Mouse (Mus musculus) kidney, postnatal 25 days (tissue): ENCODE data around the gene Best2.
A peak's percentile ranks its signal among the peaks of the same experiment; 100 is the strongest.

ENCODE experiments used
- DNase-seq, 2 experiments: peaks; one replicate each; pipeline ENCODE4 v3.0.0; 2021; ENCODE audit warnings: mixed read lengths in 2 of 2

Best2 gene

DNA sequence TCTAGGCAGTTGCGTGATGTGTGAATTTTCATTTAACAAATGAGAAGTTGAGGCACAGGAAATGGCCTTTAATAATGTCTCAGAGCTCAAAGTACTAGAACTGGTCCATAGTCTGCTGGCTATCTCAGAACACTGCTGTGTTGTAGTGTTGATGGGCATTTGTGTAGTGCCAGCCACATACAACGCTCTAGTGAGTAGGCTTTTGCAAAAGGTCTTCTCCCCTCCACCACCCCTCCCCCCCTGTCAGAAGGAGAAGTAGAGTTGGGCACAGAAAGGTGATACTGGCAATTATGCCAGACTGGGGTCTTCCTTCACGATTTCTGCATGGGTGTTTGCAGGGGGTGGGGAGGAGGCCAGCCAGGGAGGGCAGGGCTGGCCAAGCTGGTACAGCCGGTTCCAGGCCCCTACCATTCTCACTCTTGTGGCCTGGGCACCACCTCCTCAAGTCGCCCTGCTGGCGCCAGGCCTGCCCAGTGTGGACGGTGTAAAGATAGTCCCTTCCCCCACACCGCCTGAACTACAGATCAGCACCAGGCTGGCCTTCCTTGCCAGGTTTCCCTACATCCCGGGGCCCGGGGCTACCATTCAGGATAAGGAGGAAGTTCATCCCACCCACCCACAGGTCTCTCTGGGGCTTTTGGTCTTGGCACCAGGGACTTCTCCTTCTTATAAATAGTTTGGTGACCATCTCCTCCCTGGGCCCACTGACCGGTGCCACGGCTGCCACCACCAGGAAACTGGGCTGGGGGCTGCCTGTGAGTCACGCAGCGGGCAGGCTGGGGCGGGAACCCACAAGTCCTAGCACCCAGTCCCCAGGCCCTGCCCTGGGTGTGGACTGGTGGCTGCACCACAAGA is 32.5 kb downstream of the Best2 start:
- DNase-seq: peak; percentile 58 to 84

DNA sequence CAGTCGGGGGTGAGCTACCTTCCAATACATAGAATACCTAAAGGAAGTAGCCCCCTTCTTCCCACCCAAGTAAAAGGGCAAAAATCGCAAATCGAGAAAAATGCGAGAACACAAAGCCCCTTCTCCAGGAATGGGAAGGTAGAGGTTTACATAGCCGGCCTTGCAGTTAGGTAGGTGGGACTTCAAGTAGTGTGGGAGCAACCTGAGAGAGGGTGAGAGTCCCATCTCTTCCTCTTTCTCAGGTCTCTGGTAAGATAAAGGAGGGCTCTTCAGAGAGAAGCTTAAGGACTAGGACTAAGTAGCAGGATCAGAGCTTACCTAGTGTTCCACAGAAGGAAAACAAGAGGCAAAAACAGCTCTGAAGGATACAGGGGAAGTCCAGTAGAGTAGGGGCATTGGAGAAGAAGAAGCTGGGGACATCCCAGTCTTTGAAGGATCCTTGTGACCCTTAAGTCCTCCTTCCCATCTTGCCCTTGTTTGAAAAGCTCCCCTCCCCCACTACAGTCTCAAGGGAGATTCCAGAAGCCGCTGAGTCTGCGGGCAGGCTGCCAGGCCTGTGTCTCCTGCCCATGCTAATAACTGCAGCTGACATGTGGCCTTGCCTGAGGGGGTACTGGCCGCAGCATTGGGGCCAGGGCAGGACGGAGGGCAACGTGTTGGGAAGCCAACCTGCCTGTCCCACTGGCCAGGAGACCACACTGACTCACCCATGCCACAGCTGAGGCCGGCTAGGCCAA is 33.5 kb downstream of the Best2 start:
- DNase-seq: peak; percentile 98

DNA sequence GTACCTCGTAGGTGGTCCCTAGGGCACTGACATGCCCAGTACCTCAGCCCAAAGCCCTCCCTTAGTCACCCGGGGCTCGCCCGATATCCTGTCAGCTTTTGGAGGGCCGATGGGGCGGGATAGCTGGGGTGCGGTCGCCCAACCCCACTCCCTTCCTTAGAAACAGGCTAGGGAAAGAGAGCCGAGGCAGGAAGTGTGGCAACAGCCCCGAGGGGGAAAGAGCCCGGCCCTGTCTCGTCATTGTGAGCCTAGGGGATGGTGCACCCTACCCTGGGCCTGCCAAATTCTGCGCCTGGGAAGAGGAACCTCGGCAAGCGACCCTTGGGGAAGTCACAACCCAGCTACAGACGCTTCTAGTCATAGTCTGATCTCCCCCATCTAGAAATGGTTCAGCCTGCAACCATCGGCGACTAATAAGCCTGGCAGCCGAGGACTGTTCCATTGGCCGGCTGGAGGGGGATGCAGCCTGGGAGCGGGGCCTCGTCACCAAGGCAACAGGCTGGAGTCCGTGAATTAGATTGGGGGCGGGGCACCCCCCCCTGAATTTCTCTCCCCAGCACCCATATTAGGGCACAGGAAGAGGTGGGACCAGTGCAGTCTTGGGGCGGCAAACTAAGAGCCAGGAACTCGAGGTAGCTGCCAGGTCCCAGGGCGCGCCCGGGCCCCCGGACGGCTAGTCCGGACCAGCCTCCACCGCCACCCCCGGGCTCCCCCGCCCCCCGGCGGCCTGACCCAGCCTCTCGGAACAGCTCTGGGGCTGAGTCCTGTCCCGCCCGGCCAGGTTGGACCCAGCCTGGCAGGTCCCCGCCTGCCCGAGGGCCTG is 34.5 kb downstream of the Best2 start:
- DNase-seq: peak; percentile 95 to 98

DNA sequence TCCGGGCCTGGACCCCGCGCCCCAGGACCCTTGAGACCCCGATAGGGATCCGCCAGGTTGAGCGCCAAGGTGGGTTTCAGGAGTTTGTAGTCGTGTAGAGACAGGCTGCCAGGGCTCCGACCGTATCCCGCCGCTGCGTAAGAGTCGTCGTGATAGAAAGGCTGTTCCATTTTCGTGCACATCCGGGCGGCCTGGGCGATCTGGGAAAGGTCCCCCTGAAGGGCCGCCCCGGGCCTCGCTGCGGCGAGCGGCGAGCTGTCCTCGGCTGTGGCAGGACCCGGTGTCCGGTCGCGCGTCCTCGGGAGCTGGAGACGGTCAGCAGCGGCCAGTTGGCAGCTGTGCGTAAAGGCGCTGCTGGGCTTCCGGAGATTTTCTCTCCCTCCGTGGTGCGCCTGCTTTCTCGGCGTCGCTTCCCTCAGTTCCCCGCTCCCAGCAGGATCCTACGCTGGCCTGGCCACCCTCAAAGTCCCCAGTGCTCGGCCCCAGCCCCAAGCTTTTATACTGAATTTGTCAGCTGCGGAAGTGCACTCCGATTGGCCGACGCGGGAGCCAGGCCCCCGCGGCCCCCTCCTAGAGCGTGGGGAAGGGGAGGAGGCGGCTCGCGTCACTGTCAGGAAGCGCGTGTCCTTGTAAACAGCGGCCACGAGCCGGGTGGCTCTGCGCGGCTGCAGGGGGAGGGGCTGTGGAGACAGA is 35.9 kb downstream of the Best2 start, which contains the start of gene Junb:
Gene Junb (minus strand): TSS at position 471 of the 693 bp plus-strand sequence.
- peak; percentile 94 to 98 for DNase-seq

DNA sequence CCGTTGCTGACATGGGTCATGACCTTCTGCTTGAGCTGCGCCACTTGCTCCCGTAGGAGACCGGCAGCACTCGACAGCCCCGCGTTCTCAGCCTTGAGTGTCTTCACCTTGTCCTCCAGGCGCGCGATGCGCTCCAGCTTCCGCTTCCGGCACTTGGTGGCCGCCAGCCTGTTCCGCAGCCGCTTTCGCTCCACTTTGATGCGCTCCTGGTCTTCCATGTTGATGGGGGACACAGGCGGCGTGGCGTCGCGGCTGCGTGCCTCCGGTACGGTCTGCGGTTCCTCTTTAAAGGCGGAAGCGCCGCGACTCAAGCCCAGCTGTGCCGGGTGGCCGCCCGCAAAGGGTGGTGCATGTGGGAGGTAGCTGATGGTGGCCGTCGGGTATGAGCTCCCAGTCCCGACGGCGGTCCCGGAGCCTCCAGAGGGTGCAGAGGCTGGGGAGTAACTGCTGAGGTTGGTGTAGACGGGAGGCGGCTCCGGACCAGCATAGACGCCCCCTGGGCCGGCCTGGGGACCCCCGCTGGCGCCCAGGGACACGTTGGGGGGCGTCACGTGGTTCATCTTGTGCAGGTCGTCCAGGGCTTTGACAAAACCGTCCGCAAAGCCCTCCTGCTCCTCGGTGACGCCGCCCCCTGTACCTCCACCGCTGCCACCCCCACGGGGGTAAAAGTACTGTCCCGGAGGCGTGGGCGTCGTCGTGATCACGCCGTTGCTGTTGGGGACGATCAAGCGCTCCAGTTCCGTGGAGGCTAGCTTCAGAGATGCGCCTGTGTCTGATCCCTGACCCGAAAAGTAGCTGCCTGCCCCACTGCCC is 36.7 kb downstream of the Best2 start:
- DNase-seq: peak; percentile 64 to 84

DNA sequence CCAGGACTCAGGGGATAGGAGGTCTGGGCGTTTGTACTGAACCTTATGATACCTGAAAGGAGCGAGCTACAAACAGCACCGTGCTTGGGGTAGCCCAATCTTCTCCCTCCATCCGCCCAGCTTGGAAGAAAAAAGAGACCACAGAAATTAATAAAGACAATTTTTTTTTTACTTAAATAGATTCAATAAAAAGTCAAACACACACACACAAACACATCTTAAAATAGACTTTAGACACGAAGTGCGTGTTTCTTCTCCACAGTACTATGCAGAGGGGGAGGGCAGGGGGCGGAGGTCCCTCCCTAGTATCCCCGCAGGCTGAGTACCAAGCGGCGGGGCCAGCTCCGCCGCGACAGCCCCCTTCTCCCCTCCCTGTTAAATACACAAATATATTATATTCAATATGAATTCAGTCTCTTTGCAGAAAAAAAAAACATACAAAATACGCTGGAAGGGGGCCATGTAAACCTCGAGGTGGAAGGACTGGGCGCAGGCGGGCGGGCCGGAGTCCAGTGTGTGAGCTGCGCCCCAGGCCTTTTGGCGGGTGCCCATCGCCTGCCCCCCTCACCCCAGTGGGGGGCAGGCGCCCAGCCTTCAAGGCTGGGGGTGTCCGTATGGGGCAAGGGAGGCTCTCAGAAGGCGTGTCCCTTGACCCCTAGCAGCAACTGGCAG is 37.4 kb downstream of the Best2 start:
- DNase-seq: no peak

DNA sequence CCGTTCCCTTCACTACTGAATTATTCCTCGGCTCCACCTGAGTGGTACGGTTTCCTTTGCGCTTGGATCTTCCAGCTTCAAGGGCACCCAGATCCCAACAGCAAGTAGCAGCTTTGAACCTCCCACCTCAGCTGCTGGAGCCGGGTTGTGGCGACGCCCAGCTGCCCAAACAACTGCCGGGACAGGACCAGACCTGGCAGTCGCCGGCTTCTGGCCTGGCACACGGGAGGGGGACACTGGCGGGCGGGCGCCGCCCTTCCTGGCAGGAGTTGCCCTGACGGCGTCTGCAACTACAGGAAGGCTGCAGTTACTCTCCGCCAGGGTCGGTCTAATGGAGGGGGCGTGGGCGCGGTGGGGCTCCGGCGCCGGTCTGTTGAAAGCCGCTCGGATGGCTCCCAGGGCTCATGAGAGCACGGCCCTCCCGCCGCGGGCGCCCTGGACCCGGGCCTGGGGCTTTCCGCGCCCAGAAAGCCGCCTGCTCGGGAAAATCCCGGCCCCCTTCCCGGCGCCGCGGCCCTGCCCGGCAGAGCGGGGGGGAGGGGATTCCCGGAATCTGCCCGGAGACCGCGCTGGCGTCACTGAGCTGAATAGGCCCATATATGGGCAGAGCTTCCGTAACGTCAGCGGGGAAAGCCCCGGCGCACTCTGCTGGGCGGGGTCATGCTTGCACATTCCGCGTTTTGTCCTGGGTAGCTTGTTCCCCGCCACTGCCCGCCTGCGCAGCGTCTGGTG is 38.1 kb downstream of the Best2 start:
- peak; percentile 97 for DNase-seq

DNA sequence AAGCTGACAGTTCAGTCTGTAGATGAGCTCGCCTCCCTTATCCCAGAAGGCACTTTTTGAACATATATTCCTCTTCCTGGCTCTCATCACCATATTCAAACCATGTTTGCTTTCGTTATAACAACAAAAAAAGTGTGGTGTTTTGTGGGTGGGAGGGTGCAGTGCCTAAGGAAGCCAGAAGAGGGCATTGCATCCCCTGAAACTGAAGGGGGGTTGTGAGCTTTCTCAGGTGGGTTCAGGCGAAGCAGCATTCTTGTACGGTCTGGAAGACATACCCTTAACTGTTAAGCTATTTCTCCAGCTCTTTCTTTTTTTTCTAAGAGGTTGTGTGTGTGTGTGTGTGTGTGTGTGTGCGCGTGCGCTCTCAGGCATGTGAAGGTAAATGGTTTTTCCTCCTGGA is 38.9 kb downstream of the Best2 start:
- DNase-seq: peak; percentile 72 to 75

DNA sequence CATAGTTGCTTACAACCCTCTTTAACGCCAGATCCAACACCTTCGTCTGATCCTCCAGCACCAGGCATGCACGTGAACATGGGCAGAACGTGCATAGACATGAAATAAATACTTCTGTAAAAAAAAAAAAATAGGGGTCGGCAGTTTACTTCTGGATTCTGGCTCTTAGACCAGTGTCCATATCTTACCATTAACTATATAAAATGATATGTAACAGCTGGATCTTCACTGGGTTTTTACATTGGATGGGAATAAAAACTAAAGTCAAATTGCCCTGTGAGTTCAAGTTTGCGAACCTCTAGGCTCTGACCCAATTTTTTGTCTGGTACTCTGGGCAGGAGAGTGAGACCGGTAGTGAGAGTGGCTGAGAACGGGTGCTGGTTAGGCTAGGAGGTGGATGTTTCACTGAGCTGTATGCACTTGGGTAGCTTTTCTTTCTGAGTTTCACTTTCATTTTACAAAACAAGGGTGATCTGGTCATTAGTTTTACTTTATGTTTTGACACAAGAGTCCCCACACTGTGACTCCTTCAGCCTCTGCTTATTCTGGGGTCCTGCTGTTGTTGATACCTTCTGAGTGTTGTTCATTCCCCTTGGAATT is 39.7 kb downstream of the Best2 start:
- DNase-seq: no peak

DNA sequence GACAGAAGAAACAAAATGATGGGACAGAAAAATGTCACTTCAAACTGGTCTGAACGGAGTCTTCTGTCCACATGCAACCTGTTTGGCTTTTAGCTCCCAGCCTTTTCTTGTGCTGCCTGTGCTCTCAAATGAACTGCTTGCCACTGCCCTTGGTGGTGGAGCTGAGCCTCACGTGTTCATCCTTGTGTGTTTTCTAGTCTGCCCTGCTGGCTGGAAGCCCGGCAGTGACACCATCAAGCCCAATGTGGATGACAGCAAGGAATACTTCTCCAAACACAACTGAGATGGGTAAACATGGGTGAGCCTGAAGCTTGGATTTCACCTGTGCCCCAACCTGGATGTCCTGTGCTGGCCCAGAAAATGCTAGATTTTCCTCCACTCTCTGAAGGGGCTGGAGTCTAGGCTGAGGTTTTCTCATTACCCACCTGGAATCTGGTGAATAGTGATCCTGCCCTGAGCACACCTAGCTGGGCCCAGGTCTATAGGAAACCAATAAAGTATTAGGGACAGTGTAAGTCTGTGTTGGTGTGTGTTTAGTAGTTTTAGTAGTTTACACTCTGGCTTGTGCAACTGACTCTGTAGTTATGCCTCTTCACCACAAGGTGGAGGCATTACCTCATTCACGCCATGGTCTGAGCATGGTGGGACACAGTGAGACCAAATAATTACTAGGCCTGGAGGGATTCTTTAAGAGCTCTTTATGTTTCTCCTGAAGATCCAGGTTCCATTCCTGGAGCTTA is 40.4 kb downstream of the Best2 start:
- DNase-seq: peak; percentile 54 to 62

DNA sequence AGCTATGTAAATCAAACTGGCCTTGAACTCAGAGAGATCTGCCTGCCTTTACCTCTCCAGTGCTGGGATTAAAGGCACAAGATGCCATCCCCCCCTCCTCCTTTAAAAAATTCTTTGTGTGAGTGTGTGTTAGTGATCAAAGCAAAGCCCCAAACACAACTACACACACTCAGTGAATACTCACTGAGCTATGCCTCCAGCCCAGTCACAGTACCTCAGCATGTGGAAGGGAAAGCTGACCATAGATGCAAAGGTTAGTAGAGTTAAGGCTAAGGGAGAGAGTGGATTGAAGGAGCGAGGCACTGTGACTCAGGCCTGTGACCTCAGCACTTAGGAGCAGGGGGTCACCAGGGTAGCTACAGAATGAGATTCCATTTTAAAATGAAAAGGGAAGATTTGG is 41.3 kb downstream of the Best2 start:
- DNase-seq: no peak

DNA sequence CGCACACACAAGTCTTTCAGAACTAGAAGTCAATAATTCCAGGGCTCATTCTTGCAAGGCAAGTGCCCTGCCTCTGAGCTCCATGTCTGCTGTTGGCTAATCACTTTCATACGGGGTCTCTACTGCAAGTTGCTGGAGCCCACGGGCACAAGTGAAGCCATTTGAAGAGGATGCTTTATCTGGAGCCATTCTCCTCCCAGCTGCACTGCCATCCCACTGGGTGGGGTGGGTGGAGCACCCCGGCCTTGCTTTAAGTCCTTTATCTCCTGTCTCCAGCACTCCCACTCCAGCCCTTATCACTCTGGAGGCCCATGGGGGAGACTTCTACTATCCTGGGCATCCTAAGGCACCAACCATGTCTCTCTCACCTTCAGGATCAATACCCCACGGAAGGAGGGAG is 43.4 kb downstream of the Best2 start:
- no peak for DNase-seq

DNA sequence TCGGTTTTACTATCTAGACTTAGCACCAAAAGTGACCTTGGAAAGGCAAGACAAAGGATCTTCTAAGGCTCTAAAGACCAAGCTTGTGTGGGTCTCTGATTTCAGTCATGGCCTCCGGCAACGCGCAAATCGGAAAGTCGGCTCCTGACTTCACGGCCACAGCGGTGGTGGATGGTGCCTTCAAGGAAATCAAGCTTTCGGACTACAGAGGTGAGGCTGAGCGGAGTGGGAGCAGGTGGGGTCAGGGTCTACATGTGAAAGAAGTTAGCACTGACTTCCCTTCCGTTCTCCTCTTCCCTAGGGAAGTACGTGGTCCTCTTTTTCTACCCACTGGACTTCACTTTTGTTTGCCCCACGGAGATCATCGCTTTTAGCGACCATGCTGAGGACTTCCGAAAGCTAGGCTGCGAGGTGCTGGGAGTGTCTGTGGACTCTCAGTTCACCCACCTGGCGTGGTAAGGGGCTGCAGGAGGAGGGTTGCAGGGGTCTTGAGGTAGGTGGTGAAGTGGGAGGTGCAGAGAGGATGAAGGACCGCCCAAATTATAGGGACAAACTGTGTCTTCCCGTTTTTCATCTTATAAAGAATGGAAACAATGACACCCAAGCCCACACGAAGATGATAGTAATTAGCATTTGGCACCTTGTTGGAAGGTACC is 44.1 kb downstream of the Best2 start:
- DNase-seq: peak in 1 of 2 experiments; percentile 18

DNA sequence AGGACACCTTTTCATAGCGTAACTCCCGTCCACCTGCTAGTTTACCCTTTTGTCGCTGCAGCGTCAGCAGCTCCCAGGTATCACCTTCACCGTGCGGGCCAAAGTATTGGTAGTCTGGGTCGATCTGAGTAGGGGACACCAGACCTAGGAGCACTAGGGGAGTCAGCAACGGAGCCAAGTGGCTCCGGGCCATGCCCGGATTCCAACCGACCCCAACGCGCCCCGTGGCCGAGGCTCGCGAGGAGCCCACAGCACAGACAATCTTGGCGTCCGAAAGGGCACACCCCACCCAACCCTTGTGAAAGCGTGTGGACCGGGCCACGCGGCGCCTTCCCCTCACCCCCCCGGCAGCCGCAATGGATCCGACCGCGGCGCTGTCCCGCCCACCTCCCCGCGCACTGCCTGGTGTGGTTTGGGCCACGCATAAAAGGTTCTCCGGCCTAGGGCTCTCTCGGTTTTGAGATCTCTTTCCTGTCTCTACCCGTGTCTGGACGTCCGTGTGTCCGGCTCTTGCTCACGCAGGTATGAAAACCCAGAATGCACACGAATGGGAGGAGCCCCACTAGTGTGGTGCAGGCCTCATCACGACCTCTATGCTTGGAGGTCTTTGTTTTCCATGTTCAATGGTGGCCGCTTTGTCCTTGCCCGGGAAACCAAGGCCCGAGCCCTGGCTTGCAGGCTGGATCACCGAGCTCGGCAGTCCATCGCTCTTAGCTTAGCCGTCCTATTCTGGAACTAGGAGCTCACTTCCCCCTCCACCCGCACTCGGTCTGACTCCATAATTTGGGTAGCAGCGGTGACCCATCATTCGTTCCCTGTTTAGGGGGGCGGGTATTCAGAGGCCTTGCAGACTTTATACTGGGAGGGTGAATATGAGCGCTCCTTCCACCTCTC is 44.8 kb downstream of the Best2 start, which contains the start of the genes Gm49661, Prdx2 and Rnaseh2a:
Gene Gm49661 (minus strand): TSS at position 193 of the 894 bp plus-strand sequence.
Gene Prdx2 (plus strand): TSS at position 347 of the 894 bp plus-strand sequence.
Gene Rnaseh2a (minus strand): TSS at position 527 of the 894 bp plus-strand sequence.
- DNase-seq: peak; percentile 84 to 89

DNA sequence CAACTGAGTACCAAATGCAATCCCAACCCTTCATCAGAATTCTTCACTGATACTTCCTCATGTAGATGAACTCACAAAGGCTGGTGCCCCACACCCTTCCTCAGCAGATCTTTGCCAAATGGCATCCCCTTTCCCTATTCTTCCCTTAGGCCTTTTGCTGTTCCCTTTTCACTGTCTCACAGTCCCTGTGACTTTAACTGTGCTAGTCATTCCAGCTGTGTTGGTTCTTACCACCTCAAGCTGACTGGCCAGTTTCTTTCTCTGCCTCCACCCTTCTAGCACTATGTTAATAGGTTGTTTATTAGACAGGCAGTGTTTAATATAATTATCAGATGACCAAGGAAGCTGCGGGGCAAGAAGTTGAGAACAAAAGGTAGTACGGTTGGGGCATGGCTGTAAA is 45.7 kb downstream of the Best2 start:
- DNase-seq: peak in 1 of 2 experiments; percentile 28

DNA sequence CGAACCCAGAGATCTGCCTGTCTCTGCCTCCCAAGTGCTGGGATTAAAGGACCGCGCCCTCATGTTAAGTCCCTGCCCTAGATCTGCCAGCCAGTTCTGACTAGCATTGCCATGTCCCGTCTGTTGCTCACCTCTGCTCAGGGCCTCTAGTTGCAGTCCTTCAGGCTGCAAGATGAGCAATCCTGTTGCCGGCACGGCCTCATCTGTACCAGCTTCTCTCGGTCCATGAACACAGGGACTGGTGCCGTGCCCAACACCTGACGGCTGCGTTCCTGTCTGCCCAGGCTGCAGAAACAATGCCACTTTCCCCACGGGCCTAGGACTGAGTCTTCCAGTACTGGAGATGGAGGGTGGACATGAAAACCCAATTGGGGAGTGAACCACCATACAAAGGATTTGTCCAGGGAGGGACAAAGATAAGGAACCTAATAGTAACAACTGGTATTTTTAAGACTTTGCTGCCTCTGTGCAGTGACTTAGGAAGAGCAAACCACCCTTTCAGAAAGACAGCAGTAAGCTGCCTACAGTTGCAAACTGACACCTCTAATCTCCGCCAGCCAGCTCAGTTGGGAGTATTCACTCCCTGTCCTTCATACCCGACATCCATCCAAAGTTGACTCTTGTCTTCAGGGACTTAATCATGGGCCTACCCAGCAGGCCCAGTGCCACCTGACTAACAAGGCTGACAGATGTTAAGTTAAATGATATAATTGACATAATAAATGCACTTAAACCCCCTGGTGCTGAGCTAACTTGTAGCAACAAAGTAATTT is 46.6 kb downstream of the Best2 start:
- no peak for DNase-seq
